Mouse (Mus musculus) G1E (cell line): ENCODE data around the gene Tmem88.

Source experiments
- CTCF ChIP-seq: IDR thresholded peaks from 2 replicates; pipeline ENCODE4 v1.5.1; 2012; ENCODE audit warnings: low read depth, low read length, inconsistent platforms, mixed read lengths
- GATA1 ChIP-seq: IDR thresholded peaks from 2 replicates; pipeline ENCODE4 v1.6.1; 2012; ENCODE audit warnings: borderline replicate concordance, low read length, inconsistent platforms, mixed read lengths
- POLR2AphosphoS5 ChIP-seq: IDR thresholded peaks from 2 replicates; pipeline ENCODE4 v1.6.1; 2012; ENCODE audit warnings: low read depth, low read length, inconsistent platforms; ENCODE audit not compliant: insufficient replicate concordance
- TAL1 ChIP-seq: conservative IDR thresholded peaks from 2 replicates; pipeline ENCODE4 v1.6.1; 2012; ENCODE audit warnings: low read depth, low read length, inconsistent platforms, mixed read lengths

DNA sequence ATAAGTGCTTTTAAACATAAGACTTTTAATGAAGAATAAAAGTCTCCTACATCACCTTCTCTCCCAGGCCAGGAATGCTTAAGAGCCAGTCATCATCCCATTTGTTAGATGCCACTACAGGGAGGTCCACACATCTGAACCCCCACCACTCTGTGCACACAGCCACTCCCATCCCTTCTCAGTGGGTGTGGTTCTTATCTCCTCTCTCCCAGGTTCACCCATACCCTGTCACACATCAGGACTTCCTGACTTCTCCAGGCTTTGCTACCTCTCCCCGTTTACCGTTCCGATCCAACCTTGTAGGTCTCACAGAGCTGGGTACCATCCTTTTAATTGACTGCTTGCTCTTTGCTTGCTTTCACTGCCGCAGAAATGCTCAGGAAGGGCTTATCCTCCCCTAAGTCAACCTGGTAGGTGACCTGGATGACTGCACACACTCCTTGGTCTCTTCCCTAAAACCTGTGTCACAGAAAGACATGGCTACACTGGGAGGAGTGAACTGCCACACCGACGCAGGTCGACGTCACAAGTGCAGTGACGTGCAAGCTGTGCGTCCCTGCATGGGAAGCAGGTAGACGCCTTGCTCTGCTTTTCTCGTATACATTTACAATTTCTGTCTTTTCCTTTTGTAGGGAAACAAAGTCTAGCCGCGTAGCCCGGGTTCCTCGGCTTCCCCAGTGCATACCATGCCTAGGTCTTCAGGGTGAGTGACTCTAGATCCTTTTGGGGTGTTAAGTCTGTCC, 24.6 kb downstream of the Tmem88 start:
- TF ChIP-seq TAL1 (peak; percentile 36; the same call in 1 of the 2 replicates), CTCF (no peak), GATA1 (no peak), POLR2AphosphoS5 (no peak)
